Mouse (Mus musculus) heart, embryonic 13.5 days (tissue): ENCODE measurements around the gene Hsd17b14. TPM values are rescaled to one million over a fixed set of nuclear protein-coding genes. Genes with fewer than 3 reads are reported as not detected.
"Not testable (repeated sequence)": the region's sequence is repeated elsewhere in the genome, so short reads cannot be mapped to it uniquely, and the experiment has no call there.

Experiments used
- ATAC-seq: fragments of 200-750 bp; cut with Nextera tagmentation; 2 replicates; pipeline ENCODE4 v1.8.0; 2017; ENCODE audit warnings: moderate TSS enrichment; ENCODE audit not compliant: insufficient number of reproducible peaks, low FRiP score, low TSS enrichment; ENCODE audit errors: extremely low read depth
- H3K27ac ChIP-seq: fragments of 300-500 bp; sonication (generic); replicated peaks from 2 replicates; pipeline ENCODE4 v1.5.1; 2015; ENCODE audit warnings: moderate library complexity, mild to moderate bottlenecking, inconsistent platforms
- H3K27me3 ChIP-seq: fragments of 300-500 bp; sonication (generic); replicated peaks from 2 replicates; pipeline ENCODE4 v1.6.1; 2015; ENCODE audit warnings: mild to moderate bottlenecking, inconsistent platforms
- H3K36me3 ChIP-seq: fragments of 300-500 bp; sonication (generic); 2 replicates; pipeline ENCODE4 v1.6.1; 2015; ENCODE audit warnings: mild to moderate bottlenecking, inconsistent platforms
- H3K4me1 ChIP-seq: fragments of 300-500 bp; sonication (generic); 2 replicates; pipeline ENCODE4 v1.6.1; 2015; ENCODE audit warnings: inconsistent platforms
- H3K4me2 ChIP-seq: fragments of 300-500 bp; sonication (generic); 2 replicates; pipeline ENCODE4 v1.6.1; 2015; ENCODE audit warnings: inconsistent platforms, mild to moderate bottlenecking, moderate library complexity
- H3K4me3 ChIP-seq: fragments of 300-500 bp; sonication (generic); 2 replicates; pipeline ENCODE4 v1.5.1; 2015; ENCODE audit warnings: moderate library complexity, mild to moderate bottlenecking, inconsistent platforms
- H3K9ac ChIP-seq: fragments of 300-500 bp; sonication (generic); 2 replicates; pipeline ENCODE4 v1.6.1; 2015; ENCODE audit warnings: inconsistent platforms, mild to moderate bottlenecking, moderate library complexity
- H3K9me3 ChIP-seq: fragments of 300-500 bp; sonication (generic); 2 replicates; pipeline ENCODE4 v1.6.1; 2016; ENCODE audit warnings: inconsistent platforms
- WGBS: fragments of 180-500 bp; shearing (Covaris S2); methylation state at CpG from one replicate; pipeline ENCODE4 v1.1.7; 2015; ENCODE audit warnings: mixed read lengths; 5-methylcytosine and 5-hydroxymethylcytosine counted together
- polyA plus RNA-seq: library from polyadenylated mRNA; unstranded; fragments of >200 nt; fragmentation: Nextera tagmentation; extraction: Ambion mirVana; gene quantifications from 2 replicates; pipeline ENCODE4 v1.2.1, GENCODE M21; 2015

Hsd17b14 gene
- polyA plus RNA-seq, 1 experiment from 2014 or later = 0.43 TPM

GRCm38 (mm10) chr7:45521728-45522184 is 32.9 kb upstream of the Hsd17b14 start:
- Histone ChIP-seq H3K27ac (peak overlapping the region; percentile 89), H3K36me3 (peaks cover 23% of the 10 kb centered on the region), H3K4me3 (peak overlapping the region; percentile 92), H3K4me1 (peaks cover 43% of the 10 kb centered on the region), H3K4me2 (peak overlapping the region; percentile 91), H3K27me3 (no peaks in the 10 kb centered on the region), H3K9me3 (no peaks in the 10 kb centered on the region), H3K9ac (peak overlapping the region; percentile 88)
- ATAC-seq = peak; percentile 14; the same call in 1 of the 2 replicates
- under 1% methylated on average over 28 of the region's 28 CpGs for WGBS

- peaks cover 23% of the 10 kb centered on the region for H3K36me3 ChIP-seq
- H3K4me2 ChIP-seq = peak overlapping the region; percentile 91
- H3K9me3 ChIP-seq = no peaks in the 10 kb centered on the region
- peaks cover 46% of the 10 kb centered on the region for H3K4me1 ChIP-seq
- H3K27me3 ChIP-seq = no peaks in the 10 kb centered on the region
- peak overlapping the region; percentile 88 for H3K9ac ChIP-seq
- peak overlapping the region; percentile 89 for H3K27ac ChIP-seq
- 50% methylated on average over 16 of the region's 16 CpGs for WGBS
- ATAC-seq = no peak
- peak overlapping the region; percentile 92 for H3K4me3 ChIP-seq
These were observed 32.4 kb upstream of the Hsd17b14 start for GRCm38 (mm10) chr7:45522194-45522752.

DNA sequence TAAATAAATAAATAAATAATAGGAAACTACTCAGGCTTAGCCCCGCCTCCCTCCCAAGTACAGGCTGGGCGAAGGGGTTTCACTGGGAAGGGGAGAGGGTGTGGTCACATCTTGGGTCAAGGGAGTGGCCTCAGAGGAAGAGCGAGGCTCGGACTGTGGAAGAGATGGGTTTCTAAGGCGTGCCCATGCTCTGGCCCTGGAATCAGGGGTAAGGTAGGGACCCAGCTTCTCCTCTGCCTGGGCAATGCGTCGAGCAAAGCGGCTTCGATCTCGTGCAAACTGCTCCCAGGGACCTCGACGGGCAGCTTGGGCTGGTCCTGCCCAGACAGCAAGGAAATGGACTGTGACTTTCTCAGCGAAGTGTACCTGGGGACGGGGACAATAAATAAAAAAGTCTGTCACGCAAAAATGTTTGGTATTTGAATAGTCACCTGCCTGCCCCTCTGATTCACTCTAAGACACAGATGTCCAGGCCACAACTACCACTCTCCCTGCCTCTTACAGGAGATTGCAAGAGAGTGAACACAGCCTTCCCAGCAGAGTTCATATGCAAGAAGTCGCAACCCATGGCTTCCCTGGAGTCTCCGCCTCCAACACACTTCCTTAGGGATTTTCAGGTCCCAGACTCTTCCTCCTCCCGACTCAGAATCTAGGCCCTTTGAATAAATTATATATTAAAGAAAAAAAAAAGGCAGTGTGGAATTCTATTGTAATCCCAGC is 31.6 kb upstream of the Hsd17b14 start:
- H3K9ac ChIP-seq = peak overlapping the region; percentile 88
- H3K36me3 ChIP-seq = peaks cover 23% of the 10 kb centered on the region
- no peaks in the 10 kb centered on the region for H3K9me3 ChIP-seq
- 66% methylated on average over 18 of the region's 18 CpGs for WGBS
- peak overlapping the region; percentile 89 for H3K27ac ChIP-seq
- ATAC-seq = peak; percentile 35; the same call in 1 of the 2 replicates
- H3K4me1 ChIP-seq = peaks cover 46% of the 10 kb centered on the region
- H3K4me2 ChIP-seq = peak overlapping the region; percentile 91
- no peaks in the 10 kb centered on the region for H3K27me3 ChIP-seq
- peak overlapping the region; percentile 92 for H3K4me3 ChIP-seq

DNA sequence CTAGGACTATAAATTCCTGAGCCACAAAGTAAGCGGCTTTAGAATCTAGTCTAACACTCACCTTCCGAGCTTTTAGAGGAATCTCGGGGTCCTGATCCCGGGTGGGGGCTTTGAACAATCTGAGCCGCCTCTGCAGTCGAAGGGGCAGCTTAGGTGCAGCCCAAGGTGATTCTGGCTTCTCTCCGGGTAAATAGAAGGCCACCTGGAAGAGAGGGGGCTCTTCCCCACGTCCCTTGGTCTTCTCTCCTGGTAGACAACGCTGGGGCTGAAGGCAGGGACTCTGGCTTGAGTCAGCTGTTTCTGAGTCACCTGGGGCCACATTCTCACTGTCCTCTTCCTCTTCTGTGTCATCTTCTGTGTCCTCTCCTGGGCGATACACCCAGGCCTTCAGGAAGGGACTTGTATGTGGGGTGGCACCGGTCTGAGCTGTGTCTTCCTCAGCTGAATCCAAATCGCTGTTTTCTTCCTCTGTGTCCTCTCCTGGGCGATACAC is 31.0 kb upstream of the Hsd17b14 start:
- no peaks in the 10 kb centered on the region for H3K27me3 ChIP-seq
- H3K27ac ChIP-seq = peak overlapping the region; percentile 89
- H3K4me3 ChIP-seq = peak overlapping the region; percentile 92
- peak overlapping the region; percentile 91 for H3K4me2 ChIP-seq
- H3K9me3 ChIP-seq = no peaks in the 10 kb centered on the region
- peak overlapping the region; percentile 88 for H3K9ac ChIP-seq
- H3K4me1 ChIP-seq = peaks cover 46% of the 10 kb centered on the region
- no peak for ATAC-seq
- H3K36me3 ChIP-seq = peaks cover 23% of the 10 kb centered on the region
- 72% methylated on average over 13 of the region's 13 CpGs for WGBS

GRCm38 (mm10) chr7:45524841-45525621 is 29.7 kb upstream of the Hsd17b14 start:
- Histone ChIP-seq H3K4me2 (peak overlapping the region; percentile 91), H3K9me3 (no peaks in the 10 kb centered on the region), H3K9ac (peak overlapping the region; percentile 97), H3K27ac (peak overlapping the region; percentile 99), H3K4me3 (peak overlapping the region; percentile 92), H3K4me1 (peaks cover 53% of the 10 kb centered on the region), H3K36me3 (peaks cover 23% of the 10 kb centered on the region), H3K27me3 (no peaks in the 10 kb centered on the region)
- ATAC-seq = peak; percentile 47; the same call in 1 of the 2 replicates
- WGBS = 4% methylated on average over 12 of the region's 12 CpGs

- Histone ChIP-seq H3K4me3 (peak within 1 kb of the TSS; percentile 92), H3K4me2 (peak within 1 kb of the TSS; percentile 91), H3K9me3 (no peaks in the 10 kb centered on the region), H3K27me3 (no peaks in the 10 kb centered on the region), H3K36me3 (peaks cover 23% of the 10 kb centered on the region), H3K27ac (peak within 1 kb of the TSS; percentile 99), H3K4me1 (peaks cover 61% of the 10 kb centered on the region), H3K9ac (peak within 1 kb of the TSS; percentile 97)
- under 1% methylated on average over 54 of the region's 54 CpGs for WGBS
- peak; percentile 72 for ATAC-seq
These were observed 28.8 kb upstream of the Hsd17b14 start, which contains the start of the genes Ppp1r15a and Plekha4 for GRCm38 (mm10) chr7:45525809-45526473. Gene Ppp1r15a, minus strand, starts transcription at chr7:45526268. Gene Plekha4, plus strand, starts transcription at chr7:45526330.

- Histone ChIP-seq H3K36me3 (peaks cover 23% of the 10 kb centered on the region), H3K4me2 (peak overlapping the region; percentile 91), H3K27me3 (no peaks in the 10 kb centered on the region), H3K9ac (peak overlapping the region; percentile 97), H3K4me1 (peaks cover 57% of the 10 kb centered on the region), H3K27ac (peak overlapping the region; percentile 99), H3K4me3 (peak overlapping the region; percentile 92), H3K9me3 (no peaks in the 10 kb centered on the region)
- no peak for ATAC-seq
- WGBS = 13% methylated on average over 7 of the region's 7 CpGs
These were observed 28.1 kb upstream of the Hsd17b14 start for GRCm38 (mm10) chr7:45526474-45527120.

DNA sequence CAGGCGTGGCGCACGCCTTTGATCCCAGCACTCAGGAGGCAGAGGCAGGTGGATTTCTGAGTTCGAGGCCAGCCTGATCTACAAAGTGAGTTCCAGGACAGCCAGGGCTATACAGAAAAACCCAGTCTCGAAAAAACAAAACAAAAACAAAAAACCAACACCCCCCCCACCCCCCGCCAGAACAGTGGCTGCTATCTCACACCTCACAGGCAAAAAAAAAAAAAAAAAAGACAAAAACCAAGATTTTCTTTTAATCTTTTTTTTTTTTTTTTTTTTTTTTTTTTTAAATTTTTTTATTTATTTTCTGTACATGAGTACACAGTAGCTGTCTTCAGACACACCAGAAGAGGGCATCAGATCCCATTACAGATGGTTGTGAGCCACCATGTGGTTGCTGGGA is 27.5 kb upstream of the Hsd17b14 start:
- H3K27ac ChIP-seq = peak overlapping the region; percentile 99
- H3K4me3 ChIP-seq = peak overlapping the region; percentile 92
- H3K4me1 ChIP-seq = peaks cover 59% of the 10 kb centered on the region
- H3K9ac ChIP-seq, ATAC-seq, H3K9me3 ChIP-seq, H3K27me3 ChIP-seq: not testable (repeated sequence)
- H3K4me2 ChIP-seq = peak overlapping the region; percentile 91
- H3K36me3 ChIP-seq = peaks cover 23% of the 10 kb centered on the region
- 84% methylated on average over 6 of the region's 6 CpGs for WGBS

GRCm38 (mm10) chr7:45529461-45529860 is 25.2 kb upstream of the Hsd17b14 start:
- 5% methylated on average over 6 of the region's 6 CpGs for WGBS
- Histone ChIP-seq H3K27me3 (0 out of 2 replicates have a peak, but pooled peaks cover 8% of the 10 kb centered on the region), H3K36me3 (0 out of 2 replicates have a peak, but pooled peaks cover 2% of the 10 kb centered on the region), H3K4me2 (peak overlapping the region; percentile 48), H3K4me3 (peak overlapping the region; percentile 4; the same call in 1 of the 2 replicates), H3K9me3 (no peaks in the 10 kb centered on the region), H3K27ac (peak overlapping the region; percentile 66), H3K4me1 (peaks cover 38% of the 10 kb centered on the region), H3K9ac (peak overlapping the region; percentile 62; the same call in 1 of the 2 replicates)
- no peak for ATAC-seq

GRCm38 (mm10) chr7:45530643-45531042 is 24.1 kb upstream of the Hsd17b14 start:
- WGBS = 58% methylated on average over 2 of the region's 2 CpGs
- Histone ChIP-seq H3K27me3 (0 out of 2 replicates have a peak, but pooled peaks cover 8% of the 10 kb centered on the region), H3K36me3 (no peaks in the 10 kb centered on the region), H3K9ac (peak overlapping the region; percentile 15; the same call in 1 of the 2 replicates), H3K4me3 (no peak overlapping the region), H3K4me1 (peaks cover 28% of the 10 kb centered on the region), H3K9me3 (no peaks in the 10 kb centered on the region), H3K27ac (0 out of 2 replicates have a peak overlapping the region, but pooled peaks have one; percentile 30), H3K4me2 (peak overlapping the region; percentile 48)
- no peak for ATAC-seq
